Mouse (Mus musculus) kidney, adult 2 months (tissue): ENCODE data around the gene Hectd4. TPM values are rescaled to one million over a fixed set of nuclear protein-coding genes. Genes with fewer than 3 reads are reported as not detected.

Experiments used
- DNase-seq: peaks from one replicate; pipeline ENCODE4 v3.0.0; 2021
- H3K27ac ChIP-seq: fragments of 200-500 bp; 2 replicates; pipeline ENCODE4 v1.5.1; 2012; ENCODE audit warnings: low read depth, low read length, control low read depth, inconsistent platforms; ENCODE audit not compliant: insufficient read depth
- H3K27me3 ChIP-seq: fragments of 200-500 bp; replicated peaks from 2 replicates; pipeline ENCODE4 v1.6.1; 2012; ENCODE audit warnings: mild to moderate bottlenecking, moderate library complexity, low read length, inconsistent platforms; ENCODE audit not compliant: control insufficient read depth, insufficient read depth
- H3K36me3 ChIP-seq: fragments of 200-500 bp; 2 replicates; pipeline ENCODE4 v1.6.1; 2012; ENCODE audit warnings: mild to moderate bottlenecking, moderate library complexity, low read length, inconsistent platforms; ENCODE audit not compliant: control insufficient read depth, insufficient read depth
- H3K4me1 ChIP-seq: fragments of 200-500 bp; 2 replicates; pipeline ENCODE4 v1.6.1; 2011; ENCODE audit warnings: low read length; ENCODE audit not compliant: control insufficient read depth, insufficient read depth
- H3K4me3 ChIP-seq: fragments of 200-500 bp; 2 replicates; pipeline ENCODE4 v1.5.1; 2011; ENCODE audit warnings: mild to moderate bottlenecking, low read depth, low read length, control low read depth; ENCODE audit not compliant: insufficient read depth
- CTCF ChIP-seq: fragments of 200-500 bp; conservative IDR thresholded peaks from 2 replicates; pipeline ENCODE4 v1.5.1; 2011; ENCODE audit warnings: low read depth, mild to moderate bottlenecking, control low read depth, low read length, moderate library complexity, mixed read lengths; ENCODE audit not compliant: insufficient read depth, insufficient read length
- POLR2A ChIP-seq: fragments of 200-500 bp; IDR thresholded peaks from one replicate; pipeline ENCODE4 v1.6.1; 2011; ENCODE audit warnings: low read depth, low read length, control low read depth
- WGBS: fragments of 180-500 bp; shearing (Covaris S2); methylation state at CpG from one replicate; pipeline ENCODE4 v1.1.7; 2018; 5-methylcytosine and 5-hydroxymethylcytosine counted together
- polyA plus RNA-seq: library from polyadenylated mRNA; depleted of rRNA; stranded (reverse); fragments of >200 nt; gene quantifications from 2 replicates; pipeline ENCODE4 v1.2.3, GENCODE M21; 2012

Hectd4 gene
- polyA plus RNA-seq, 1 experiment, result 10.1 TPM

GRCm38 (mm10) chr5:121188265-121188664, 31.8 kb upstream of the Hectd4 start:
- WGBS, result 90% methylated on average over 9 of the region's 9 CpGs
- Histone ChIP-seq H3K4me3 (no peak overlapping the region), H3K4me1 (peaks cover 23% of the 10 kb centered on the region), H3K36me3 (no peaks in the 10 kb centered on the region), H3K27ac (no peak overlapping the region), H3K27me3 (no peaks in the 10 kb centered on the region)
- TF ChIP-seq CTCF (no peak), POLR2A (no peak)
- no peak for DNase-seq

DNA sequence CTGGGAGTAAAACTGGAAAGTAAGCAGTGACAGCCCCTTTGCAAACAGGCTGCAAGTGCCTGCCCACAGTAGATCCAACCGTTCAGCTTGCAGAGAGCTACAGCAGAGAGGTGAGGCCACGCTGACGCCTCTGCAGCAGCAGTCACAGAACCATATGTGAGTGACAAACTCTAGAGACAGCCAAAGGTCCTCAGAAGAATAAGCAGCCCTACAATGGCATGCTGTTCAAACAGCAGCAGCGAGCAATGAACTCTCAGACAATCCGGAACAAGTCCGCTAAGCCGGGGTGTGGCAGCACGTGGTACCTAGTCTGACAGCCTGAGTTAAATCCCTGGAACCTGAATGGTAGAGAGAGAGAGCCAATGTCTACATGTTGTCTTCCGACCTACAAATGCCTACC, 30.8 kb upstream of the Hectd4 start:
- DNase-seq, result no peak
- no peak for TF ChIP-seq POLR2A
- no peak for TF ChIP-seq CTCF
- Histone ChIP-seq H3K27me3 (no peaks in the 10 kb centered on the region), H3K27ac (no peak overlapping the region), H3K4me3 (no peak overlapping the region), H3K4me1 (peaks cover 23% of the 10 kb centered on the region), H3K36me3 (no peaks in the 10 kb centered on the region)
- 77% methylated on average over 9 of the region's 9 CpGs for WGBS

DNA sequence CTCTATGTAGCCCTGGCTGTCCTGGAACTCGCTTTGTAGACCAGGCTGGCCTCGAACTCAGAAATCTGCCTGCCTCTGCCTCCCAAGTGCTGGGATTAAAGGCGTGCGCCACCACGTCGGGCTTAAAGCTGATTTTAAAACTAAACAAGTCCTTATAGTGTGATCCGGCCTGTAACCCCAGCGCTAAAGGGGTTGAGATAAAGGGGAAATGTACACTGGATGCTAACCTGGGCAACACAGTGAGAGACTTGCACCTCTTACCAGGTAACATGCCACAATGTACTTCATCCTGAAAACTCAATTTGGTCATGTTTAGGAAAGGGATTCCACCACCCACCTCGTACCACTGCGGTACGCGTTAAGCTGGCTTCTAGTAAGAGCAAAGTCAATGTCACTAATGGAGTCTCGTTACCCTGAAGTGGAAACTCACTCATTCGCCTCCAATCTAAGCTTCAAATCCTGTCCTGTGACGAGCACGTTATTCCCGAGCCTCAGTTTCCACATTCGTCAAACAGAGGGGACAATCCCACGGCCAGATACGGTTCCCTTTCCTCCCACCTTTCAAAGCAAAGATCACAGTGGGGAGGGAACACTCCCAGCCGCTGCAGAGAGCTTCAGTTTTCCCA, 29.7 kb upstream of the Hectd4 start:
- Histone ChIP-seq H3K4me1 (peaks cover 14% of the 10 kb centered on the region), H3K27me3 (no peaks in the 10 kb centered on the region), H3K36me3 (no peaks in the 10 kb centered on the region), H3K27ac (peak overlapping the region; percentile 13; the same call in 1 of the 2 replicates), H3K4me3 (peak overlapping the region; percentile 90)
- no peak for DNase-seq
- no peak for TF ChIP-seq CTCF
- 30% methylated on average over 21 of the region's 21 CpGs for WGBS

DNA sequence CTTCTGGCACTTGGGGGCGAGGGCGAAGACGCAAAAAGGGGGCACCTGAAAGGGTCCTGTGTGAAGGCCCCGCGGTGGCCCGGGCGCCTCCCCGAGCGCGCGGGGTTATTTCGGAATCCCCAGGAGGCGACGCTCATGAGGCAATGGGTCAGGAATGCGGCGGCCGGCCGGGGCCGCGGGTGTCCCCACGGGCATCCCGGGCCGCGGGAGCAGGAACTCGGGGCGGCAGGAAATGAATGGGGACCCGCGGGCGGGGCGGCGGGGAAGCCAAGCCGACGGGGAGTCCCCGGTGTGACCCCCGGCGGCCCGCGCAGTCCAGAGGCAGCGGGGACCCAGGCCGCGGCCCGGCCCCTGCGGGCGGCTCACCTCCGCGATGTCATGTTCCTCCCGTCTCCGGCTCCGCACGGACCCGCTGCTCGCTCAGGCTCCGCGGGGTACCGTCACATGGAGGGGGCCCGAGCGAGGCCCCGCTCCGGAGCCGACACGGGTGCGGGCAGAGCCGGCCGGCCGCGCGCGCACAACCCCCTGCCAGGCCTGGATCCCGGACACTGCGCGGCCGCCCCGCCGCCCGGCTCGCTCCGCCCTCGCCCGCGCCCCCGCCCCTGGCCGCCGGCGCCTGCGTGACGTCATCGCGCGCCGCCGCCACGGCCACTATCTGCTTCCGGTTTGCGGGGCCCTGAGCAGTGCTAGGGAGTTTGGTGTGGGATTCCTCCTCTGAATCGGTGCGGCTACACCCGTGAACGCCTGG, 29.0 kb upstream of the Hectd4 start, which contains the start of gene Ptpn11:
Gene Ptpn11, minus strand, starts transcription at position 562 of the 748 bp plus-strand sequence.
- under 1% methylated on average over 77 of the region's 98 CpGs for WGBS
- TF ChIP-seq CTCF, result no peak
- TF ChIP-seq POLR2A, result peak; percentile 74
- Histone ChIP-seq H3K4me1 (peaks cover 12% of the 10 kb centered on the region; the same call in 1 of the 2 replicates), H3K27ac (peak within 1 kb of the TSS; percentile 75), H3K4me3 (peak within 1 kb of the TSS; percentile 90), H3K36me3 (no peaks in the 10 kb centered on the region), H3K27me3 (no peaks in the 10 kb centered on the region)
- DNase-seq, result peak; percentile 90

GRCm38 (mm10) chr5:121191584-121191906, 28.5 kb upstream of the Hectd4 start:
- Histone ChIP-seq H3K36me3 (no peaks in the 10 kb centered on the region), H3K4me3 (peak overlapping the region; percentile 86), H3K4me1 (peaks cover 12% of the 10 kb centered on the region; the same call in 1 of the 2 replicates), H3K27ac (peak overlapping the region; percentile 51; the same call in 1 of the 2 replicates), H3K27me3 (no peaks in the 10 kb centered on the region)
- WGBS, result 10% methylated on average over 17 of the region's 17 CpGs
- no peak for DNase-seq
- no peak for TF ChIP-seq CTCF
- no peak for TF ChIP-seq POLR2A

GRCm38 (mm10) chr5:121194173-121194572, 25.8 kb upstream of the Hectd4 start:
- no peak overlapping the region for H3K4me3 ChIP-seq
- peaks cover 8% of the 10 kb centered on the region; the same call in 1 of the 2 replicates for H3K4me1 ChIP-seq
- TF ChIP-seq POLR2A (no peak), CTCF (no peak)
- H3K27ac ChIP-seq, result no peak overlapping the region
- no peaks in the 10 kb centered on the region for H3K27me3 ChIP-seq
- DNase-seq, result no peak
- WGBS, result 27% methylated on average over 1 of the region's 1 CpGs
- no peaks in the 10 kb centered on the region for H3K36me3 ChIP-seq

DNA sequence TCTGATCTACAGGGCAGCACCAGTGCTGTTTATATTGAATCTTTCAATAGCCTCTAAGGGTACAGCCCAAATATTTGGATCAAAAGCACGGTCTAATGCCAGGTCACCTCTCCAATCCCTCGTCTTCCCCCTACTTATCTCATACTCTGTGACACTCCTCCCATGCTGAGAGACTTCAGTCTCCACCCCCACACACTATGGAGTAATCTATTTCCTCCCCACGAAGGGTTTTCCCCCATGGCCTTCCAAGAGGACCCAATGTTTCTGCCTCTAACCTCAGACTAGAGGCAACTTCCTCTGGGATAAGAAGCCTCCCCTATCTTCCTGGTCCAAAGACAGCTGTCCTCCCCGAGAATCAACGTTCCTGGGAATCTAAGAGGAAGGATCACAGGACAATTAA, 23.3 kb upstream of the Hectd4 start:
- no peak for DNase-seq

More for the DNA sequence above, 23.3 kb upstream of the Hectd4 start:
- TF ChIP-seq CTCF (no peak), POLR2A (no peak)
- Histone ChIP-seq H3K27ac (no peak overlapping the region), H3K36me3 (no peaks in the 10 kb centered on the region), H3K27me3 (no peaks in the 10 kb centered on the region), H3K4me1 (no peaks in the 10 kb centered on the region; the same call in 1 of the 2 replicates), H3K4me3 (no peak overlapping the region)
- 35% methylated on average over 5 of the region's 5 CpGs for WGBS
